ENCODE assay signal across 26 mouse cellular contexts in the genomic region with DNA sequence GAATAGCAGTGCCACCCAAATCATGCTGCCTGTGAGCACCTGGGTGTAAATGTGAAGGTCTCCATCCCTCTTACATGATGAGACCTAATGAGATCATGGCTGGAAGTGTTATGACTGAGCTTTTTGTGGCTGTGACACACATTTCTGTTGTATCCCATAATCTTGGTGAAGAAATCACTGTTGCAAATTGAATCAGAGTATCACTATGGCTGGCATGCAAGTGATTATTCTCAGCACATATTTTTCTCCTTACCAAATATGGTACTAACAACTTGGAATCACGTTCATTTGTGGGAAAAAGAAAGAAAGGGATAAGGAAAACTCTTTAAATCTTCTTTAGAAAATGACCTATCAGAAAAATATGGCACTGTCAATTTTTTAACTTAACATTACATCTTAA.
"Had no signal": no experiment of that assay in that cellular context is flagged by ENCODE, and none has a peak within 500 bp of the region (broad histone marks: within the 10 kb centered on the region; RNA-seq: fewer than 3 reads in every experiment).

No protein-coding gene starts in this region.

- H3K27ac ChIP-seq: heart, adult 2 months; heart, embryonic 13.5 days; heart, embryonic 15.5 days; hindbrain, embryonic 13.5 days; hindbrain, embryonic 15.5 days; hindbrain, postnatal 0 days; layer of hippocampus, adult 2 months; left cerebral cortex, adult 2 months; limb, embryonic 10.5 days; limb, embryonic 12.5 days; liver, embryonic 13.5 days; liver, embryonic 15.5 days had no signal

- H3K36me3 ChIP-seq: hindbrain, embryonic 13.5 days; hindbrain, embryonic 15.5 days; limb, embryonic 10.5 days; liver, embryonic 13.5 days; liver, embryonic 15.5 days had no signal

- H3K4me1 ChIP-seq: heart, embryonic 13.5 days; heart, embryonic 15.5 days; hindbrain, embryonic 13.5 days; hindbrain, embryonic 15.5 days; limb, embryonic 10.5 days; limb, embryonic 12.5 days; liver, embryonic 13.5 days; liver, embryonic 15.5 days had no signal

- H3K9me3 ChIP-seq: heart, embryonic 13.5 days; heart, embryonic 15.5 days; hindbrain, embryonic 13.5 days; hindbrain, embryonic 15.5 days; limb, embryonic 10.5 days; limb, embryonic 12.5 days; liver, embryonic 13.5 days; liver, embryonic 15.5 days had no signal

- DNase-seq: gastrocnemius, postnatal 14 days; gastrocnemius, postnatal 36 days; heart, adult 11 months; heart, adult 2 months; heart, postnatal 14 days; heart, postnatal 36 days; kidney, adult 11 months; kidney, adult 2 months; kidney, postnatal 10 days; kidney, postnatal 25 days; kidney, postnatal 4 days; liver; liver, embryonic 13.5 days had no signal

- H3K9ac ChIP-seq: heart, embryonic 13.5 days; heart, embryonic 15.5 days; hindbrain, embryonic 13.5 days; hindbrain, embryonic 15.5 days; limb, embryonic 12.5 days; liver, embryonic 13.5 days; liver, embryonic 15.5 days had no signal

- H3K4me2 ChIP-seq: heart, embryonic 11.5 days; heart, embryonic 13.5 days; heart, embryonic 15.5 days; hindbrain, embryonic 13.5 days; hindbrain, embryonic 15.5 days; limb, embryonic 12.5 days; liver, embryonic 11.5 days; liver, embryonic 13.5 days; liver, embryonic 15.5 days had no signal

- ATAC-seq: hindbrain, postnatal 0 days; intestine, embryonic 16.5 days had no signal

- H3K4me3 ChIP-seq: heart, adult 2 months; heart, embryonic 13.5 days; heart, embryonic 15.5 days; hindbrain, embryonic 13.5 days; hindbrain, embryonic 15.5 days; layer of hippocampus, adult 2 months; left cerebral cortex, adult 2 months; limb, embryonic 10.5 days; limb, embryonic 12.5 days; liver, embryonic 13.5 days; liver, embryonic 15.5 days had no signal

- H3K27me3 ChIP-seq: heart, embryonic 13.5 days; heart, embryonic 15.5 days; hindbrain, embryonic 13.5 days; hindbrain, embryonic 15.5 days; limb, embryonic 12.5 days; liver, embryonic 13.5 days; liver, embryonic 15.5 days had no signal
